Mouse (Mus musculus) midbrain, embryonic 10.5 days (tissue): ENCODE measurements around the gene Gm7980. TPM values are rescaled to one million over a fixed set of nuclear protein-coding genes. Genes with fewer than 3 reads are reported as not detected.
"Not testable (repeated sequence)": the region's sequence is repeated elsewhere in the genome, so short reads cannot be mapped to it uniquely, and the experiment has no call there.

Source experiments
- DNase-seq: peaks from one replicate; pipeline ENCODE4 v3.0.0-alpha.2; 2017; ENCODE audit warnings: low spot score
- H3K27ac ChIP-seq: fragments of 300-500 bp; sonication (generic); replicated peaks from 2 replicates; pipeline ENCODE4 v1.5.1; 2016; ENCODE audit warnings: mild to moderate bottlenecking
- H3K27me3 ChIP-seq: fragments of 300-500 bp; sonication (generic); 2 replicates; pipeline ENCODE4 v1.6.1; 2016; ENCODE audit warnings: low read depth, mild to moderate bottlenecking; ENCODE audit not compliant: poor library complexity, severe bottlenecking
- H3K36me3 ChIP-seq: fragments of 300-500 bp; sonication (generic); 2 replicates; pipeline ENCODE4 v1.6.1; 2016; ENCODE audit warnings: mild to moderate bottlenecking, moderate library complexity
- H3K4me1 ChIP-seq: fragments of 300-500 bp; sonication (generic); 2 replicates; pipeline ENCODE4 v1.6.1; 2016
- H3K4me3 ChIP-seq: fragments of 300-500 bp; sonication (generic); 2 replicates; pipeline ENCODE4 v1.5.1; 2016; ENCODE audit warnings: mild to moderate bottlenecking, moderate library complexity
- H3K9me3 ChIP-seq: fragments of 300-500 bp; sonication (generic); replicated peaks from 2 replicates; pipeline ENCODE4 v1.6.1; 2016; ENCODE audit warnings: mild to moderate bottlenecking
- WGBS: fragments of 180-500 bp; shearing (Covaris S2); methylation state at CpG from one replicate; pipeline ENCODE4 v1.1.7; 2016; 5-methylcytosine and 5-hydroxymethylcytosine counted together
- polyA plus RNA-seq: library from polyadenylated mRNA; unstranded; fragments of >200 nt; fragmentation: Nextera tagmentation; extraction: Ambion mirVana; gene quantifications from 2 replicates; pipeline ENCODE4 v1.2.1, GENCODE M21; 2016

Gm7980 gene
- polyA plus RNA-seq: not detected in 2 replicates

DNA sequence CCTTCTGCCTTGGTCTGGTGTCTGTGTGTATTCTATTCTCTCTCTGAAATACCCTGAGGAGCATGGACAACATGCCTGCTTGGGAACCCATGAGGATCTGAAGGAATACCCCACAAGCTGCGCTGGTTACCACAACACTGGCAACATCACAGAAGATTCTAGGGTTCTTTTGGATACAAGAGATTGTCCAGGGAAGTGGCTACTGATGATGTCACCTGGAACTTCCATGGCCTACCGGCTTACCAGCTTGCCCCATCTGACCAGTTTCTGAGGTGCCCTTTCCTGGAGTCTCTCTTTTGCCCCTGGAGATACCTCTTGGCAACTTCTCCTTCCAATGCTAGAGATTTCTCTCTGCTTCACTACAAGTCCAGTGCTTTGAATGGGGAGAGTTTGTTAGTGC lies at the start of gene Gm7980:
Gene Gm7980, minus strand, starts transcription at position 101 of the 400 bp plus-strand sequence.
- not testable (repeated sequence) for H3K4me3 ChIP-seq, H3K36me3 ChIP-seq, H3K4me1 ChIP-seq, DNase-seq, H3K9me3 ChIP-seq, H3K27ac ChIP-seq, H3K27me3 ChIP-seq
- WGBS: no CpG with 5 or more reads among the region's 2 CpGs

DNA sequence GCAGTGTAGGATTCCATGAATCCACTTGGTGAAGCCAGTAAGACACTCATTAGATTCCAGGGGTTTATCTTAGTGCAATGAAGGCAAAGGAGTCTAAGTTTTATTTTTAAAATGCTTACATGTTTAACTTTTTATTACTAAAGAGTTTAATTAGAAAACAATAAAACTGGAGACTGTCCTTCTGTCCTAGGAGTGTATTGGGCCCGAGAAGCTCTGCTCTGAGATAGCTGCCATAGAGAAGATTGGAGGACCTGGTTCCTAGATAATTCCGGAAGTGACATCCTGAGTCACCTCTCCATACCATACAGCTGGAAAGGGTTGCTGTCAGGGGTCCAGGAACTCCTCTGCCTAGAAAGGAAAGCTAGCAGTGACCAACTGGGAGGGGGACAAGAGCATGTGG lies 36.6 kb upstream of the Gm7980 start, which contains the start of gene 1700024B05Rik:
Gene 1700024B05Rik, plus strand, starts transcription at position 301 of the 400 bp plus-strand sequence.
- DNase-seq, H3K36me3 ChIP-seq, H3K9me3 ChIP-seq, H3K27me3 ChIP-seq, H3K27ac ChIP-seq, H3K4me1 ChIP-seq, H3K4me3 ChIP-seq: not testable (repeated sequence)
- WGBS: 78% methylated on average over 2 of the region's 2 CpGs

DNA sequence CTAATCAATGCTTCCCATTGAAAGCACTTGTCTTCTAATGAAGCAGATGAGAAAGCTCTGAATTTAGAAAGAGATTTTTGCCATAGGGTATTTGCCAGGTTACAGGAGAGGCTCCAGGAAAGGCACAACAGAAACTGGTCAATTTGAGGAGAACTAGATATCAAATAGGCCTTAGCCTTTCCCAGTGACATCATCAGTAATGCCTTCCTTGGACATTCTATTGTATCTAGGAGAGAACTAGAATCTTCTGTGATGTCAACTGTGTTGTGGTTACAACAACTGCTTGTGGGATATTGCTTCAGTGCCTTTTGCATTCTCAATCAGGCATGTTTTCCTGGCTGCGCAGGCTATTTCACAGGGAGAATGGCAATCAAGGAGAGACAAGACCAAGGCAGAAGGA lies 17.6 kb upstream of the Gm7980 start, which contains the start of gene 1700049E17Rik1:
Gene 1700049E17Rik1, plus strand, starts transcription at position 301 of the 400 bp plus-strand sequence.
- H3K27me3 ChIP-seq, H3K9me3 ChIP-seq, H3K27ac ChIP-seq, H3K4me1 ChIP-seq, DNase-seq, H3K4me3 ChIP-seq, H3K36me3 ChIP-seq: not testable (repeated sequence)
- no CpG with 5 or more reads among the region's 1 CpGs for WGBS

Other genes with a start within 250 kb of the Gm7980 start
- not detected in 2 replicates for gene Gm8068, start 205.4 kb downstream of the Gm7980 start, polyA plus RNA-seq
- gene Gm7929, start 156.7 kb downstream of the Gm7980 start, polyA plus RNA-seq: not detected in 2 replicates
- gene Gm47189, start 134.8 kb downstream of the Gm7980 start, polyA plus RNA-seq: not detected in 2 replicates
- gene 1700049E17Rik1, start 17.7 kb upstream of the Gm7980 start, polyA plus RNA-seq: not detected in 2 replicates
- not detected in 2 replicates for gene 1700024B05Rik, start 36.7 kb upstream of the Gm7980 start, polyA plus RNA-seq
- gene Gm6401, start 60.6 kb upstream of the Gm7980 start, polyA plus RNA-seq: not detected in 2 replicates
- not detected in 2 replicates for gene Gm3543, start 76.0 kb upstream of the Gm7980 start, polyA plus RNA-seq
- gene Gm7951, start 210.1 kb upstream of the Gm7980 start, polyA plus RNA-seq: not detected in 2 replicates